Mouse (Mus musculus) right cerebral cortex, adult 2 months (tissue): Measurements from ENCODE around the gene Nr4a1.
A peak's percentile ranks its signal among the peaks of the same experiment; 100 is the strongest.

Source experiments
- DNase-seq, 2 experiments: peaks; one replicate each; pipeline ENCODE4 v3.0.0; 2021 to 2022; ENCODE audit warnings: low spot score in 2 of 2

The Nr4a1 gene

GRCm38 (mm10) chr15:101286129-101286770, 32.2 kb downstream of the Nr4a1 start:
- no peak for DNase-seq

GRCm38 (mm10) chr15:101287361-101287760, 33.3 kb downstream of the Nr4a1 start:
- no peak for DNase-seq

- no peak for DNase-seq
These were observed 36.3 kb downstream of the Nr4a1 start for GRCm38 (mm10) chr15:101290354-101290753.

GRCm38 (mm10) chr15:101292012-101292411, 37.9 kb downstream of the Nr4a1 start:
- no peak for DNase-seq

GRCm38 (mm10) chr15:101293025-101293621, 39.1 kb downstream of the Nr4a1 start, which contains the start of gene 6030408B16Rik:
TSS of gene 6030408B16Rik (plus strand) at chr15:101293212.
- DNase-seq = no peak

DNA sequence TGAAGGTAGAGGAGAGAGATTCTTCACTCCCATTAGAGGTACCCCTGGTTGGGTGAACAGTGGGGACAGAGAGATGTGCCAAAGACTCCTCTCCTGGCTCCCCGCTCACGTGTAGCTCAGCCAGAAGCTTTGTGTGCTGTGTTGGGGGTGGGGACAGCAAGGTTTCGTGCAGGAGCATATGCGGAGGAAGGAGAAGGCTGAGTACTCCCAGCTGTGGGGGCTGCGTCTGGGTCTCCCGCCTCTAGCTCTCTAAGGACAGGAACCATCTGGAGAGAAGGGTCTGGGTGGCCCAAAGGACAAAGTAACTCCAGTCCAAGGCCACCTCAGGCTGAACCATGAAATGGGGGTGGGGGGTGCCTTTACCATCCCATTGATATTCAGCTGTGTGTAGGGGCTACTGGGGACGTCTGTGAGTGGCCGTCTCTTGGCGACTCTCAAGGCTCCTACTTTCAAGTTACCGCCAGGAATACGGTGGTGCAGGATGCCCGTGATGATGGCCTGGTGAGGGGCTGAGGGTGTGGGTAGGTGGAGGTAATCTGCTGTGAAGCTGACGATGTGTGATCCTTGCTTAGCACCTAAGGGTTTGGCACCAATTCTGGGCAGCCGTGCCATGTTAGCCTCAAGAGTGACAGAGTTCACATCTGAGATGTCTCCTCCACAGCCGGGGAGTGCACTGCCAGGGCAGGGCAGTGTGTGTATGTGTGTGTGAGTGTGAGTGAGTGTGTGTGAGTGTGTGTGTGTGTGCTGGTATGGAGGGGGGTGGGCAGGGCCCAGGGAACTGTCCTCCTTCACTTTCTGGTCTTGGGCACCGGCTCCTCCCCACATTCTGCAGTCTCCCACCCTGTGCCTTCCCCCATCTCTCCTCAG, 40.2 kb downstream of the Nr4a1 start:
- DNase-seq = no peak

DNA sequence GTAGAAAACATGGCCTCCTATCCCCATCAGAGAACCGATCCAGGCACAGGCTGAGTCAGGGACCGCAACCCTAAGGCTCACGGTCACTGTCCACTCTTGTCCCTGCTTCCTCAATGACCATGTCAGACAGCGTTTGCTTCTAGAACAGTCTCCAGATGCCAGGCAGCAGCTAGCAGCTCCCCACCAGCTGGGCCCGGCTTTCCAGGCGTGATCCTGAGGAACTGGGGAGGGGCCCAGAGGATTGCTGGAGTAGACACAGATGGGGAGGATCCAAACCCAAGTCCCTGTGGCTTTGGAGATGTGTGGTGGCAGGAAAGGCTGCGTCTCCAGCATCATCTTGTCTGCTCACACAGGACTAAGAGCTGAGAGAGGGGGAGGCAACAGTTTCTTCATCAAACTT, 41.0 kb downstream of the Nr4a1 start:
- no peak for DNase-seq

DNA sequence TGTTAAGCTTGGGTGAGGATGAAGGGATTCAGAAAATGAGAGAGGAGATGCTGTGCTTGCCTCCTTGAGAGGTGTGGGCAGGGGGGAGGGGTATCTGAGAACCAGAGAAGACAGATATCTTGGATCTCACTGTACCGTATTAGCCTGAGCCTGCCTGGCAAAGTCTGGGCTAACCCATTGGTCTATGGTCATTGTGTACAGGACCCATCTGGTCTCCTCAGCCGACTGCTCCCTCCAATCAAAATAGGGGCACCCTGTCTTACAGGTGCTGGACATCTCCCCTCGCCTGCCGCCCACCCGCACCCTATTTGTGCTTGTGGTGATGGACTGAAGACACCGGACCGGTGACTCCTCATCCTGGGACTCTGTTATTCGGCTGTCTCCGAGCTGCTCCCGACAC, 41.5 kb downstream of the Nr4a1 start:
- no peak for DNase-seq

- DNase-seq = no peak
These were observed 42.0 kb downstream of the Nr4a1 start for GRCm38 (mm10) chr15:101296091-101296490.

DNA sequence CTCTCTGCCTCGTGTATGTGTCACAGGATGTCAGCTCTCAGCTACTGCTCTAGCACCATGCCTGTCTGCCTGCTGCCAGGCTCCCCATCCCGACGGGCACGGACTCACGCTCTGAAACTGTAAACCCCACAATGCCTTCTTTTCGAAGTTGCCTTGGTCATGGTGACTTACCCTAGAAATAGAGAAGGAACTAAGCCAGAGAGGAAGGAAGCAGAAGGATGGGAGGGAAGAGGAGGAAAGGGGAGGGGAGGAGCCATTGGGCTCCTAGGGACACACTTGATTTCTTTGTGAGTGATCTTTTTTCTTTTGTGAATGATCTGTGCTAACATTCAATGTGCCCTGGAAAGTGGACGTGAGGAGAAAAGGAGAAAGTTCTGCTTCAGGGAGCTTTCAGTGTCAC, 43.9 kb downstream of the Nr4a1 start:
- no peak for DNase-seq

GRCm38 (mm10) chr15:101298550-101298949, 44.5 kb downstream of the Nr4a1 start:
- no peak for DNase-seq

DNA sequence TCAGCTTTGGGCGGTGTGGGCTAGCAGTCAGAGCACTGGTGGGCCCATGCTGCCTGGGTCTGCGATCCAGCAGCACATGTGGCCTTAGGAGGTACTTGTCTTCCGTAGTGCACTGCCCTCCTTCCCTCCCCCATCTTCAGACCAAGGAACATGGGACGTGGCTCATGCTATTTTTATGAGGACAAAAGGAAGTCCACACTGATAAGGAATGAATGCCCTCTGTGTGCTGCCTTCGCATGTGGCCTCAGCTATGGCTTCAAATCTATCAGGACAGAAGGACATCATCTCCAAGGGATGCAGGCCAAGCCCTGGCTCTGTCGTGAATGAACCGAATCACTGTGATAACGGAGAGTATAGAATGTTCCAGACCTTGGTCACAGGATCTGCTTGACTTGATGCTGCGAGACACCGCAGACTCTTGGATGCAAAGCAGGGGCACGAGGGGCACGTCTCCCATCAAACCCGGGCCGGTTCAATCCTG, 45.5 kb downstream of the Nr4a1 start:
- no peak for DNase-seq

GRCm38 (mm10) chr15:101300128-101300527, 46.1 kb downstream of the Nr4a1 start:
- no peak for DNase-seq

GRCm38 (mm10) chr15:101302201-101302600, 48.1 kb downstream of the Nr4a1 start:
- no peak for DNase-seq

DNA sequence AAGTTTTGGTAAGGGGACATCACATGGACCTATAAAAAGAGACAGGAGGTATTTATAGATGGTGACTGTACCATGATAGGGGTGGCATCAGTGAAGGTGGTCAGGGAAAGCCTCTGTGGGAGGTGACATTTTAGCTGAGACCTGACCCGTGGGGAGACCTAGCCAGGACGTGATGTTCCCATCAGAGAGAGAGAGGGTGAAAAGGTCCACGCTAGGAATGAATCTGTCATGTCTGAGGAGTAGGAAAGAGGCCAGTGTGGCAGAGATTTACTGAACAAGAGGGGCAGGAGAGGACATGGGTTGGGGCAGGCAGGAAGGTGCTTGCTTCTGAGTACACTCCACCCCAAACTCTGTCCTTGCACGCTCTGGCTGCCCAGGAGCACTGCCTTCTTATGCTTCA, 49.8 kb downstream of the Nr4a1 start:
- no peak for DNase-seq

DNA sequence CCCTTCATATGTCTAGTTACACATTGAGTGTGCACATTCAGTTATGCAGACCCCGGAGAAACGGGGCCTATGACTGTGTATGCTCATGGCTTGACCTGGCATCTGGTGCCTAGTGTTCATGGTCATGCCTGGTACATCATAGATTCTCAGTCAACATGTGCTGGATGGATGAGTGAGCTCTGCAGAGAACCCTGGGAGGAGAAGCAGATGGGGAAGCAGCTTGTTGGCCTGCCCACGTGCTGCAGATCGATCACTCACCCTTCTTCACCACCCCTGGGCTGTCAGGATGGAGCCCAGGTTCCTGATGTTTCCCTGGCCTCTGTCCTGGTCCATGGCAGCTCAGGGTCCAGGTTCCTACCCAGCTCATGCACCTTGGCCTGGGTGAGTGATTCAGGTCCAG, 52.4 kb downstream of the Nr4a1 start:
- peak; percentile 41 to 52 for DNase-seq

DNA sequence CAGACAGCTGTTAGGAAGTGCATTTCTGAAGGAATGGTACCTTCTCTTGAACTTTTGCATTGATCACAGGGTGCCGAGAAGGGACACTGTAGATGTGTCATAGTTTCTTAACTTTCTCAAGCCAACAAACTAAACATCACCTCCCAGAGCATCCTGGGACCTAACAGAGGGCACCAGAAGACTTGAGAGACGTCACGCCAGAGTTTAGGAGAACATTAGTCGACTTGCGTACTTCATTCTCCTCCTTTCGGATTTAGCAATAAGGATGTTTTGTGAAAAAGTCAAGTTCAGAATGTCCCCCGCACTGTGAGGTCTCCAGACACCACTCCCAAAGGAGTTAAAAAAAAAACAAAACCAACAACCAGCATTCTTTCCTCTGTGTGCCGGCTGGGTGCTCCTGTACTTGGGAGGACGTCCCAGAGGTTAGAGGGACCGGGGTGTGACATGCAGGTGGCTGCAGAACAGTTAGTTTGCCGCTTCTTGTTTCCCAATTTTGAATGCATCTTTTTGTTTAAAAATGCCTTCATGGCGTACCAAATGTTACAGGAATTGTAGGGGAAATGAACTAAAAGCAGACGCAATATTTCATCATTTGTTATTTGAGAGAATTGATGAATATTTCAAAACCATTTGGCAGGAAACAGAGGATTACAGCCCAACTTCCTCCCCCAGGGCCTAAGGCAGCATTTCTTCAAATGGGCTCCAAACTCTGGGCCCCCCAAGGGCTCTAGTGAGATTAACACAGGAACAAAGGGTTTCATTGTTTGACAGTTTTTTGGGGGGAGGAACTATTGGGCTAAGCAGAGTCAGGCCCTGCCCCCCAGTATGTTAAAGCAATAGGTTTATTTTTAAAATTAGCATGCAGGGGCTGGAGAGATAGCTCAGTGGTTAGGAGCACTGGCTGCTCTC, 54.6 kb downstream of the Nr4a1 start:
- no peak for DNase-seq

DNA sequence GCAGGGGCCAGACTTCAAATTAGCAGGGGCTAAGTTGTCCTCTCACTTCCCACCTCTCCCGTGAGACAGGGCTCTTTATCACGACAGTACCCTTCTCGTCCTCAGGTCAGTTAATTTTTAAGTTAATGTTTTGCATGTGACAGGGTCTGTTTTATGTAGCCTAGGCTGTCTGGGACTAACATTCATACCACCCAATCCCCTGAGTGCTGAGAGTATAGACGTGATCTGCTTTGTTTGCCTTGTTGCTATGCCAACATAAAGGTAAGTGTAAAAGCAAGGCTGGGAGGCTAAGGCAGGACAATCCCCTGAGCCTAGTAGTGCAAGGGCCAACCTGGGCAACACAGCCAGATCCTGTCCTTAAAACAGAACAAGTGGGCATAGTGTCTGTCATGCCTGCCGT, 55.4 kb downstream of the Nr4a1 start:
- no peak for DNase-seq

- peak in 1 of 2 experiments; percentile 37 for DNase-seq
These were observed 57.2 kb downstream of the Nr4a1 start for GRCm38 (mm10) chr15:101311087-101311770.

GRCm38 (mm10) chr15:101312006-101312405, 57.9 kb downstream of the Nr4a1 start:
- no peak for DNase-seq

DNA sequence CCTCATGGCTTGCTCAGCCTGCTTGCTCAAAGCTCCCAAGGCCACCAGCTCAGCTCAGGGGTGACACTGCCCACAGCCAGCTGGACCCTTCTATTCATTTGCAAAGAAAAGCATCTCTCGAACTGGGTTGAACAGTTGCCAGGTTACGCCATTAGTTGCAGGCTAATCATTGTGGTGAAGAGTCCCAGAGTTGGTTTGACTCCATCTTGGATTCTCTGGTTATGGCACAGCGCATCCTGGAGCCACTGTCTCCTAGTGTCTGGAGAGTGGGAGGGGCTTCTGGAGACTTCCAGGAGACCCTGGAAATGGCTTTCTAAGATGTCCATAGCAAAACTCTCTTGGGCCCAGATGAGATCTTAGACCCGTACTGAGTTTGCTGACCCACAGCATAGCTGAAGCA, 61.3 kb downstream of the Nr4a1 start:
- DNase-seq = no peak
